Mouse (Mus musculus) kidney, adult 2 months (tissue): ENCODE results near the gene Taar5. TPM values are rescaled to one million over a fixed set of nuclear protein-coding genes. Genes with fewer than 3 reads are reported as not detected.

Source experiments
- DNase-seq: peaks from one replicate; pipeline ENCODE4 v3.0.0; 2021
- H3K27ac ChIP-seq: fragments of 200-500 bp; 2 replicates; pipeline ENCODE4 v1.5.1; 2012; ENCODE audit warnings: low read depth, low read length, control low read depth, inconsistent platforms; ENCODE audit not compliant: insufficient read depth
- H3K27me3 ChIP-seq: fragments of 200-500 bp; replicated peaks from 2 replicates; pipeline ENCODE4 v1.6.1; 2012; ENCODE audit warnings: mild to moderate bottlenecking, moderate library complexity, low read length, inconsistent platforms; ENCODE audit not compliant: control insufficient read depth, insufficient read depth
- H3K36me3 ChIP-seq: fragments of 200-500 bp; 2 replicates; pipeline ENCODE4 v1.6.1; 2012; ENCODE audit warnings: mild to moderate bottlenecking, moderate library complexity, low read length, inconsistent platforms; ENCODE audit not compliant: control insufficient read depth, insufficient read depth
- H3K4me1 ChIP-seq: fragments of 200-500 bp; 2 replicates; pipeline ENCODE4 v1.6.1; 2011; ENCODE audit warnings: low read length; ENCODE audit not compliant: control insufficient read depth, insufficient read depth
- H3K4me3 ChIP-seq: fragments of 200-500 bp; 2 replicates; pipeline ENCODE4 v1.5.1; 2011; ENCODE audit warnings: mild to moderate bottlenecking, low read depth, low read length, control low read depth; ENCODE audit not compliant: insufficient read depth
- CTCF ChIP-seq: fragments of 200-500 bp; conservative IDR thresholded peaks from 2 replicates; pipeline ENCODE4 v1.5.1; 2011; ENCODE audit warnings: low read depth, mild to moderate bottlenecking, control low read depth, low read length, moderate library complexity, mixed read lengths; ENCODE audit not compliant: insufficient read depth, insufficient read length
- POLR2A ChIP-seq: fragments of 200-500 bp; IDR thresholded peaks from one replicate; pipeline ENCODE4 v1.6.1; 2011; ENCODE audit warnings: low read depth, low read length, control low read depth
- WGBS: fragments of 180-500 bp; shearing (Covaris S2); methylation state at CpG from one replicate; pipeline ENCODE4 v1.1.7; 2018; 5-methylcytosine and 5-hydroxymethylcytosine counted together
- polyA plus RNA-seq: library from polyadenylated mRNA; depleted of rRNA; stranded (reverse); fragments of >200 nt; gene quantifications from 2 replicates; pipeline ENCODE4 v1.2.3, GENCODE M21; 2012; rRNA removed

The Taar5 gene
- polyA plus RNA-seq, result 0.08 TPM in 1 of 2 replicates, not detected in the other

DNA sequence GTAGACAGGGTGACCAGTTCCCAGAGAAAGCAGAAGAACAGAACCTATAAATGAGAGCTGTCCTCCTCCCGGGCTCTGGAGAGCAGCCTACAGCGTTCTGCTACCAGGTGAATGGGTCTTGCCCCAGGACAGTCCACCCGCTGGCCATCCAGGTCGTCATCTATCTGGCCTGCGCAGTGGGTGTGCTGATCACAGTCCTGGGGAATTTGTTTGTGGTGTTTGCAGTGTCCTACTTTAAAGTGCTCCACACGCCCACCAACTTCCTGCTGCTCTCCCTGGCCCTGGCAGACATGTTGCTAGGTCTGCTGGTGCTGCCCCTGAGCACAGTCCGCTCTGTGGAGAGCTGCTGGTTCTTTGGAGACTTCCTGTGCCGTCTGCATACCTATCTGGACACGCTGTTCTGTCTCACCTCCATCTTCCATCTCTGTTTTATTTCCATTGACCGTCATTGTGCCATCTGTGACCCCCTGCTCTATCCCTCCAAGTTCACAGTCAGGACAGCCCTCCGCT is at the start of gene Taar5:
Gene Taar5 (plus strand): TSS at position 51 of the 510 bp plus-strand sequence.
- Histone ChIP-seq H3K27me3 (no peaks in the 10 kb centered on the region), H3K27ac (no peak within 1 kb of the TSS), H3K4me3 (no peak within 1 kb of the TSS), H3K4me1 (no peaks in the 10 kb centered on the region), H3K36me3 (no peaks in the 10 kb centered on the region)
- WGBS, result 90% methylated on average over 11 of the region's 11 CpGs
- no peak for DNase-seq
- TF ChIP-seq CTCF (no peak), POLR2A (no peak)

DNA sequence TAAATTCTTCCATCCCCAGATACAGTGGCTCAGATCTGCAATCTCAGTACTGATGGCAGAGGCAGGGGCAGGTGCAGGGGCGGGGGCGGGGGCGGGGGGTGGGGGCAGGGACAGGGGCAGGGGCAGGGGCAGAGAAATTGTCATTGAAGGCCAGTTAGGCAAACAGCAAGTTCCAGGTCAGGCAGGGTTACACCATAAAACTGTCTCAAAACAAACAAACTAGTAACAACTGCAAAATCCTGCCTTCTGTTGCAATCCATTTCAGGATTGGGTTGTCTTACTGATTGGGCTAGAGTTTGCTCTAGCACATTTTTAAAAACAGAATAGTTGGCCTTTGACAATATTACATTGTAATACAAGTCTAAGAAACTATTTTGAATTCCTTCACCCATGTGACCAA is 48.0 kb upstream of the Taar5 start:
- no peaks in the 10 kb centered on the region for H3K27me3 ChIP-seq
- peak; percentile 29 for DNase-seq
- no peak for TF ChIP-seq POLR2A
- no peak for TF ChIP-seq CTCF
- H3K4me1 ChIP-seq, result no peaks in the 10 kb centered on the region
- H3K4me3 ChIP-seq, result no peak overlapping the region
- no peaks in the 10 kb centered on the region for H3K36me3 ChIP-seq
- no peak overlapping the region for H3K27ac ChIP-seq
- 69% methylated on average over 3 of the region's 3 CpGs for WGBS

DNA sequence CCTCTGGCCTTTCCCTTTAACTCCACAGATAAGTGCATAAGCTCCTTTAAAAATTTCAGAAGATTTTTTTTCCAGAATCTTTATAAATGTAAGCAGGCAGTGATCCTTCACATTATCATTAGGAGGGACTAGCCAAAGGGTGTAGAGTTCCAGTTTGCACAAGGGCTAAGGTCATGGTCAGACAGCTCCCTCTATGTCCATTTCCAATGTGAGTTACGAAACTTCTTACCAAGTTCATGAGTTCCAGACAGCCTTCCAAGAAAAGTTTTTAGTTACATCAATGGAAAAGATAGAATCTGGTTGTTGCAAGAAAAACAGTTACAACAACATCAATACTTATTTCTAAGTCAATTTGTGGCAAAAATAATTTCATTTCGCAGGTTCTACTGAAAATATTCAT is 46.6 kb upstream of the Taar5 start:
- Histone ChIP-seq H3K36me3 (no peaks in the 10 kb centered on the region), H3K4me1 (no peaks in the 10 kb centered on the region), H3K4me3 (no peak overlapping the region), H3K27me3 (no peaks in the 10 kb centered on the region), H3K27ac (no peak overlapping the region)
- DNase-seq, result peak; percentile 26
- 75% methylated on average over 2 of the region's 2 CpGs for WGBS
- no peak for TF ChIP-seq CTCF
- TF ChIP-seq POLR2A, result no peak

DNA sequence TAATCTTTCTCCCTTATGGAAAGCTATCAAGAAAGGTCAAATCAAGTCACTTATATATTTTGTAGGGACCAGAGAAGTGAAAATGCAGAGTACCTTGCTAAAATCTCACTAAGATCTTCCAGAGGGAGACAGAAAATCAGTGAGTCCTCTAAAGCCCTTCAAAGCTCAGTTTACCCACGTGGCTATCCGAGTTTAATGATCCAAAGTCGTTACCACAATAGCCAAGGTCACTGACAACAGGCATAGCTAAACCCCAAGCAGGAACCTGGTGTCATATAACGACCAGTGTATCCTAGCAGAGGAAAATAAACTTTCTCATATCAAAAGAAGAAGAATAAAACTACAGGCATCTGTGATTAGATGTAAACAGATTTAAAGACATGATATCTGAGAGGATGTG is 32.9 kb upstream of the Taar5 start:
- Histone ChIP-seq H3K27ac (no peak overlapping the region), H3K4me3 (no peak overlapping the region), H3K4me1 (no peaks in the 10 kb centered on the region), H3K27me3 (no peaks in the 10 kb centered on the region; the same call in 1 of the 2 replicates), H3K36me3 (no peaks in the 10 kb centered on the region)
- 22% methylated on average over 4 of the region's 4 CpGs for WGBS
- TF ChIP-seq POLR2A (no peak), CTCF (no peak)
- no peak for DNase-seq

DNA sequence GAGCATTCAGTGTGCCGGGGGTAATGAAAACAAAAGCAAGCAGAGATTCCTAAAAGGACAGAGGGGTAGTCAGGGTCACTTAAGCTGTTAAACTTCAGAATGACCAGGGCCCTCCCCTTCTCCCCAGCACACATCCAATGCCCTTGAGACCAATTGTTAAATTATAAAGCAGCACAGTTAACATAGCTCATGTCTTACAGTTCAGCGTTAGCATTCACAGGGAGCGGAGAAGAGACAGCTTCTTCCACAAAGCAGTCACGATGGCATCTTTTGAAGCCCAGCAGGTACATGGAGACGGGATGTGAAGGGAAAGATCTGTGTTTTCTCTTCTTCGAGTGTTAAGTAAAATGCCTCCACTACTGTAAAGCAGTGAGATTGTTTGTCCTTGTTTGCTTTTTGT is 32.2 kb upstream of the Taar5 start, which contains the start of gene Taar2:
Gene Taar2 (plus strand): TSS at position 261 of the 400 bp plus-strand sequence.
- WGBS, result 33% methylated on average over 6 of the region's 6 CpGs

DNA sequence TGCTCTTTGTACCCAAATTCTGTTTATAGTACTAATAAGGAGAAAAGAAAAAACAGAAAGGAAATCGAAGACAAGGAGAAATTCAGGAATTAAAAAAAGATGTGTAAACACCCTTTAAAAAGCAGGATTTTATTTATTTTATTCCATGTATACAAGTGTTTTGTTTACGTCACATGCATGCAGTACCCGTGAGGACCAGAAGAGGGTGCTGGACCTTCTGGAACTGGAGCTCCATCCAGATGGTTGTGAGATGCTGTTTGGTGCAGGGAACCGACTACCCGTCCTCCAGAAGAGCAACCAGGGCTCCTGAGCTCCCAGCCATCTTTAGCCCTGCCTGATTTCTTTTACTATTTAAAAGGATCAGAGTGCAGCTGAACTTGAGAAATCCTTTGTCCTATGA is 28.0 kb upstream of the Taar5 start:
- no peak for DNase-seq
- no peak overlapping the region for H3K27ac ChIP-seq
- H3K4me1 ChIP-seq, result no peaks in the 10 kb centered on the region
- H3K27me3 ChIP-seq, result no peaks in the 10 kb centered on the region; the same call in 1 of the 2 replicates
- no peaks in the 10 kb centered on the region for H3K36me3 ChIP-seq
- no peak overlapping the region for H3K4me3 ChIP-seq
- TF ChIP-seq CTCF (peak; percentile 42), POLR2A (no peak)
- 82% methylated on average over 5 of the region's 5 CpGs for WGBS

More for the DNA sequence above, 32.2 kb upstream of the Taar5 start, which contains the start of gene Taar2:
- H3K27ac ChIP-seq, result no peak within 1 kb of the TSS
- no peaks in the 10 kb centered on the region for H3K4me1 ChIP-seq
- no peak within 1 kb of the TSS for H3K4me3 ChIP-seq
- no peak for TF ChIP-seq CTCF
- no peaks in the 10 kb centered on the region; the same call in 1 of the 2 replicates for H3K27me3 ChIP-seq
- DNase-seq, result no peak
- no peaks in the 10 kb centered on the region for H3K36me3 ChIP-seq

DNA sequence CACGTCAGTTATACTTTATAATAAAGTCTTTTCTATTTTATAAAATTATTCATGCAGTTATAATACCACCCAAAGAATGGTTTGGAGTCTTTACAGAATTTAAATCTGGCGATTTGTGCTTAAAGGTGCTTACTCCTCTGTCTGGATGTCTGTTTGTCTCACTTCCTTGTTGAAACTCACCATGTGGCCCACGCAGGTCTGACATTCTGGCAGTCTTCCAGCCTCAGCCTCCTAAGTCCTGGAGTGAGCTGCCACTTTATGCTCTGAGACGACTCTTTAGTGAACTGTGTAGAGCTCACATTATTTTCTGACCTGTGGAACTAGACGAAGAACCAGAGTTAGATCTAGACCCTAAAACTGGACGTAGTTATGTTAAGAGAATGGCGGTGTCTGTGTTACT is 22.5 kb upstream of the Taar5 start:
- WGBS, result 49% methylated on average over 7 of the region's 7 CpGs
- Histone ChIP-seq H3K27ac (no peak overlapping the region), H3K4me1 (no peaks in the 10 kb centered on the region), H3K4me3 (no peak overlapping the region), H3K36me3 (no peaks in the 10 kb centered on the region), H3K27me3 (no peaks in the 10 kb centered on the region)
- TF ChIP-seq POLR2A, result no peak
- no peak for TF ChIP-seq CTCF
- DNase-seq, result no peak
